Mouse (Mus musculus): ENCODE results near the gene Pak1ip1. TPM values are rescaled to one million over a fixed set of nuclear protein-coding genes. Genes with fewer than 3 reads are reported as not detected.

Pak1ip1 gene
- 76.6 and 81.3 TPM in 2 replicates for polyA plus RNA-seq (2015; fragmentation: Nextera tagmentation; extraction: Ambion mirVana)

DNA sequence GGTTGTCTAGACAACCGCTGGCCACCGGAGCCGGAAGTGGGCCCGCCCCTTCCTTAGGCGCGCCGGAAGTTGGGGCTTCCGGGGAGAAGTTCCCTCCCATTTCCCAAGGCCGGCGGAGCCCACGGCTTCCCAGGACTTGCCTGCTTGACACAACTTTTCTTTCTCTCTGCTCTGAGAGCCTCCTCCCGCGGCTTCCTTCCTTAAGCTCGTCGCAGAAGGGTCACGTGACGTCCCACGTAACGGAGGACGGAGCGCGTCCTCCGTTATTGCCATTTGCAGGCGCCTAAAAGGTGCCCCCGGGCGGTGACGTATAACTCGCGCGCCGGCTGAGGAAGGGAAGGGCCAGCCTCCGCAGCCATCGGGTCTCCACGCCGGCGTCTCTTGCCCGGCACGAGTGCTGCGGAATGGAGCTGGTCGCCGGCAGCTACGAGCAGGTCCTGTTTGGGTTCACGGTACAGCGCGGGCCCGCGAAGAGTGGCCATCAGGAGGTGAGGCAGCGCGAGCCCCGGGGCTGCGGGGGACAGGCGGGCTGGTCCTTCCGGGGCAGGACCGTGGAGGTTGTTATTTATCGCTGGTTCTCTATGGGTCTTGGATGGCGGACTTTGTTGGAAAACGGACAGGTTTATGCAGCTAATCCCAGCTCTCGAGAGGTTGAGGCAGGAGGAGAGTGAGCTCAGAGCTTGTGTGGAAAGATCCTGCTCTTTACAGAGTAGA, at the start of gene Pak1ip1:
Pak1ip1 (plus strand) TSS at position 98 of the 714 bp plus-strand sequence.
- Histone ChIP-seq H3K9me3 (replicated peaks) (no peaks in the 10 kb centered on the region), H3K27me3 (no peaks in the 10 kb centered on the region), H3K9ac (peak within 1 kb of the TSS; percentile 89), H3K4me3 (replicated peaks) (peak within 1 kb of the TSS; percentile 99), H3K4me2 (peak within 1 kb of the TSS; percentile 95), H3K36me3 (peaks cover 31% of the 10 kb centered on the region), H3K27ac (peak within 1 kb of the TSS; percentile 94), H3K4me1 (replicated peaks) (peaks cover 42% of the 10 kb centered on the region)
- DNase-seq (peak; percentile 82), ATAC-seq (ENCODE audit: low read depth) (peak; percentile 89)
- 0% methylated on average over 58 of the region's 58 CpGs for WGBS (ENCODE audit: insufficient replicate concordance)

DNA sequence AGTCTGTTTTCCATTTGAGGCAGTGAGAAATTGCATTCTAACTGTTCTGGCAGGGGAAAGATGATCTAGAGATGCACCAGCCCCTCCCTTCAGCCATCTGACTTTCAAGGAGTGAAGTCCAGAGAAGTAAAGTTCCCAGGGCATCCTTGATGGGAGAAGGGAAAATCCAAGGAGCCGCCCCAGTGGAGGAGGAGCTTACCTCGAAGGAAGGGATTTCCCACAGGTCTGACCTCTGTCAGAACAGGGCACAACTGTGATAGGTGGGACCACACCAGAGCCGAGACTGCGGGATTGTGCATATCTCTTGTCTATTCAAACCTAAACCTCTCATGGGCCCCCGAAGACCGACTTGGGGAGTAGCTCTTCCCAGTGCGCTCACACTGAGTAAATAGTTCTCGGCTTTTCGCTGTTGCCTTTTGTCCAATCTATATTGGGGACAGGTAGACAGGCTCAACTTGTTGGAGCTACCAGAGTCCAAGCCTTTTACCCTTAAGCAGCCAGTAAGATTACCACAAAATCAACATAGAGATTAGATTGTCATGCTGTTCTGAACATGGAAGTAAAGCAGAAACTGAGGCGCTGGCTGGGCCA, 49.3 kb upstream of the Pak1ip1 start:
- Histone ChIP-seq H3K9ac (no peak overlapping the region), H3K4me2 (no peak overlapping the region), H3K36me3 (no peaks in the 10 kb centered on the region), H3K4me1 (replicated peaks) (peaks cover 11% of the 10 kb centered on the region), H3K27ac (no peak overlapping the region), H3K9me3 (replicated peaks) (no peaks in the 10 kb centered on the region), H3K27me3 (no peaks in the 10 kb centered on the region), H3K4me3 (replicated peaks) (no peak overlapping the region)
- ATAC-seq (ENCODE audit: low read depth) (no peak), DNase-seq (no peak)
- 68% methylated on average over 10 of the region's 10 CpGs for WGBS (ENCODE audit: insufficient replicate concordance)

DNA sequence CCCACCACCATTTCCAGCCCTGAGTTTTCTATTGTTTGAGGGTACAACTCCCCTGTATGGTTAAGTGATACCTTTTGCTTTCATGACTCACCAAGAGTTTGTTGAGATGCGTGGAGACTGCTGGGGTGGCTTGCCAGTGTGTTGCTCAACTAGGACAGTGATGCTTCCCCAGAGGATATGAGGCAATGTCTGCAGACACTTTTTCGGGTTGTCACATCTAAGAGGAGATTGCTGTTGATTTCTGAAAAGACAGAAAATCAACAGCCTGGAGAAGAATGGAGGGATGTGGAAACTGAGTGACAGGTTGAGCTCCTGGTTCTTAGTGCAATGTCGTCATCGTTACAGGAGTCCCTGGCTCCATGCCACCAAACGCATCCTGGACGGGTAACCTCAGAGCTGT, 47.6 kb upstream of the Pak1ip1 start:
- DNase-seq (no peak), ATAC-seq (ENCODE audit: low read depth) (no peak)
- no peaks in the 10 kb centered on the region for H3K9me3 ChIP-seq (replicated peaks)
- no peak overlapping the region for H3K4me2 ChIP-seq
- H3K36me3 ChIP-seq: no peaks in the 10 kb centered on the region
- H3K4me1 ChIP-seq (replicated peaks): no peaks in the 10 kb centered on the region
- WGBS (ENCODE audit: insufficient replicate concordance): 66% methylated on average over 6 of the region's 6 CpGs
- no peaks in the 10 kb centered on the region for H3K27me3 ChIP-seq
- H3K27ac ChIP-seq: no peak overlapping the region
- H3K9ac ChIP-seq: no peak overlapping the region
- no peak overlapping the region for H3K4me3 ChIP-seq (replicated peaks)

DNA sequence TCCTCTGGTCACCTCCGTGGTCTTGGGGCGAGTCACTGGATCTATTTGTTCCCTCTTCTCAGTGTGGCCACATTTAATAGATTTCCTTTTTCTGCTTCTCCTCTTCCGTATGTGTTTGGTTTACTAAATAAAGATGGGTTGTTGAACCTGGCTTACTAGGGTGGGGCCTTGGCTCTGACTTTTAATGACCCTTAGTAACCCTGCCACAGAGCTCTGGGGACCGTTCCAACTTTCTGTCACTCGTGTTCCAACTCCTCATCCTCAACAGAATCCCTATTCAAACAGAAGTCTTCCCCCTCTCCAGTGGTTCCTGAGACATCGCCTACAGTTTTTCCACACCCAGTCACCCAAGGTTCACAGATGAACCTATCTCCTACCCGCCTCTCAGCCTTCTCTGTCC, 45.0 kb upstream of the Pak1ip1 start:
- WGBS (ENCODE audit: insufficient replicate concordance): 73% methylated on average over 7 of the region's 7 CpGs
- no peaks in the 10 kb centered on the region for H3K4me1 ChIP-seq (replicated peaks)
- H3K4me2 ChIP-seq: no peak overlapping the region
- H3K9ac ChIP-seq: no peak overlapping the region
- H3K27me3 ChIP-seq: no peaks in the 10 kb centered on the region
- H3K27ac ChIP-seq: no peak overlapping the region
- no peaks in the 10 kb centered on the region for H3K9me3 ChIP-seq (replicated peaks)
- no peak overlapping the region for H3K4me3 ChIP-seq (replicated peaks)
- H3K36me3 ChIP-seq: no peaks in the 10 kb centered on the region
- DNase-seq: no peak
- no peak for ATAC-seq (ENCODE audit: low read depth)

DNA sequence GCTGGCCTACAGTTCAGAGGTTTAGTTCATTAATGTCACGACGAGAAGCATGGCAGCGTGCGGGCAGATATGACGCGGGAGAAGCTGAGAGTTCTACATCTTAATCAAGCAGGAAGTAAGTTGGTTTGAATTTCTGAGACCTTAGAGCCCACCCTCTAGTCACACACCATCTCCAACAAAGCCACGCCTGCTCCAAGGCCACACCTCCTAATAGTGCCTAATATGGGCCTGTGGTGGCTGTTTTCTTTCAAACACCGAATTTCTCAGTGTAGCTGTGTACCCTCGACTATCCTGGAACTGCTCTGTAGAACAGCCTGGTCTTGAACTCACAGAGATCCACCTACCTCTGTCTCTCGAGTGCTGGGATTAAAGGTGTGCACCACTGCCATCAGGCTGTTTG, 33.2 kb upstream of the Pak1ip1 start:
- H3K4me2 ChIP-seq: no peak overlapping the region
- no peaks in the 10 kb centered on the region for H3K9me3 ChIP-seq (replicated peaks)
- no peak overlapping the region for H3K27ac ChIP-seq
- H3K36me3 ChIP-seq: no peaks in the 10 kb centered on the region
- ATAC-seq (ENCODE audit: low read depth) (no peak), DNase-seq (no peak)
- no peaks in the 10 kb centered on the region for H3K27me3 ChIP-seq
- WGBS (ENCODE audit: insufficient replicate concordance): 68% methylated on average over 10 of the region's 10 CpGs
- no peak overlapping the region for H3K4me3 ChIP-seq (replicated peaks)
- no peak overlapping the region for H3K9ac ChIP-seq
- H3K4me1 ChIP-seq (replicated peaks): no peaks in the 10 kb centered on the region

DNA sequence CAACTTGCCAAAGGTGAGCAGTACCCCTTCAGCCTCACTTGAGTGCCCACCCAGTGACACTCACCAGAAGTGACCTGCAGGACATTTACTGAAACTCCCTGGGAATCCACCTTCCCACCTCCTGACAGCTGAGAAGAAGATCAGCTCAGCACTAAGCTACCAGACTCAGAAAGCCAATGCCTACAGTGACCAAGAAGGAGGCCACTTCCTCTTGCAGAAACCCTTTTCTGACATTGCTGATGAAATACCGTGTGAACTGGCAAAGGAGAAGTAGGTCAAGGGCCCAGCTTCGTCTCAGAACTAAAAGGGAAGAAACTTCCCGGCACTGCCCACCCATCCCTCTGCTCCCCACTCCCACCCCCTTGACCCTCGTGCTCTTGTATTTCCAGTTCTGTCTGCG, 32.3 kb upstream of the Pak1ip1 start:
- Histone ChIP-seq H3K4me3 (replicated peaks) (no peak overlapping the region), H3K4me2 (no peak overlapping the region), H3K27ac (no peak overlapping the region), H3K4me1 (replicated peaks) (no peaks in the 10 kb centered on the region), H3K36me3 (no peaks in the 10 kb centered on the region), H3K9ac (no peak overlapping the region), H3K9me3 (replicated peaks) (no peaks in the 10 kb centered on the region), H3K27me3 (no peaks in the 10 kb centered on the region)
- 30% methylated on average over 5 of the region's 5 CpGs for WGBS (ENCODE audit: insufficient replicate concordance)
- 0 out of 2 replicates have a peak, but pooled peaks have one; percentile 23 for ATAC-seq (ENCODE audit: low read depth)
- DNase-seq: no peak

DNA sequence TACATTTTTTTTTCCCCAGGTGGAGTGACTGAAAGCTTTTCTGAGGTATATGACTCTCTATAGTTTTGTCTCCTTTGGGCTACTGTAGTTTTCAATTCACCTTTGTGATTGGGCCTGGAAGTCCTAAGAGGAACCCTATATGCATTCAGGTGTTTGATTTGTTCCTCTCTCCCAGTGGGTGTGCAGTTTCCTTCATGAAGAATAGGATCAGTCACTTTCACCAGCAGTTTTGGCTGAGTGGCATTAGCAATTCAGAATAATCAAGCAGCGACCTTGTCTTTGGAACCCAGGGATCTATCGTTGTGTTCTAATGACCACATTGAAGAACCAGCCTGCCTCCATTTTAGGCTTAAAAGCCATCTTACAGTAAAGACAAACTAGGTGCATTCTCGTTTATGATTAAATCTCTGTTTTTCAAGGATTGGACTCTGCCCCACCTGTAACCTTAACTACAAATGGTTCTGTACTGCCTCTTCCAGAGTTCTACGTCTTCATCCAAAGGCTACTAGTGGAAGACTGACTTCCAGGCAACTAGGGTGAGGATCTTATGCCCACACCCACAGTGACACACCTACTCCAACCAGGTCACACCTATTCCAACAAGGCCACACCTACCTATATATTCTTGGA, 30.9 kb upstream of the Pak1ip1 start:
- no peak for ATAC-seq (ENCODE audit: low read depth)

DNA sequence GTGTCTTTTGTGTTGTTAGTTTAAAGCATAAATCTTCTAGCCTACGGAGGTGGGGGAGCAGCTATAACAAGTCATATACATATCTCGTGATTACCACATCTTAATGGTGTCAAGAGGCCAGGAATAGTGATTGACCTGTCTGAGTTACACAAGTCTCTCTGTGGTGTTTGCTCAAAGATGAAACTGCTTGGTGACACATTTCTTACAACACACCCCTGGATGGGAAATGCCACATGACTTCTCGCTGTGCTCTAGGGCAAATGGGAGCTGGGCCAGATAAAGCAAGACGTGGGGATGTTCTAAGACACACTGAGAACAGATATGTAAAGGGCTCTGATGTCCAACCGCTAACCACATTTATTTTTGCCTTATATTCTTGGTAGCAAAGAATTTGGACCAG, 29.6 kb upstream of the Pak1ip1 start:
- Histone ChIP-seq H3K4me3 (replicated peaks) (no peak overlapping the region), H3K4me1 (replicated peaks) (no peaks in the 10 kb centered on the region), H3K9ac (no peak overlapping the region), H3K27me3 (no peaks in the 10 kb centered on the region), H3K9me3 (replicated peaks) (no peaks in the 10 kb centered on the region), H3K27ac (no peak overlapping the region), H3K4me2 (no peak overlapping the region), H3K36me3 (no peaks in the 10 kb centered on the region)
- ATAC-seq (ENCODE audit: low read depth) (no peak), DNase-seq (no peak)
- WGBS (ENCODE audit: insufficient replicate concordance): 65% methylated on average over 5 of the region's 5 CpGs

More for the DNA sequence above, 30.9 kb upstream of the Pak1ip1 start:
- Histone ChIP-seq H3K4me1 (replicated peaks) (no peaks in the 10 kb centered on the region), H3K4me3 (replicated peaks) (no peak overlapping the region), H3K9me3 (replicated peaks) (no peaks in the 10 kb centered on the region), H3K27ac (no peak overlapping the region), H3K36me3 (no peaks in the 10 kb centered on the region), H3K9ac (no peak overlapping the region), H3K4me2 (no peak overlapping the region), H3K27me3 (no peaks in the 10 kb centered on the region)
- DNase-seq: no peak
- 72% methylated on average over 4 of the region's 4 CpGs for WGBS (ENCODE audit: insufficient replicate concordance)

DNA sequence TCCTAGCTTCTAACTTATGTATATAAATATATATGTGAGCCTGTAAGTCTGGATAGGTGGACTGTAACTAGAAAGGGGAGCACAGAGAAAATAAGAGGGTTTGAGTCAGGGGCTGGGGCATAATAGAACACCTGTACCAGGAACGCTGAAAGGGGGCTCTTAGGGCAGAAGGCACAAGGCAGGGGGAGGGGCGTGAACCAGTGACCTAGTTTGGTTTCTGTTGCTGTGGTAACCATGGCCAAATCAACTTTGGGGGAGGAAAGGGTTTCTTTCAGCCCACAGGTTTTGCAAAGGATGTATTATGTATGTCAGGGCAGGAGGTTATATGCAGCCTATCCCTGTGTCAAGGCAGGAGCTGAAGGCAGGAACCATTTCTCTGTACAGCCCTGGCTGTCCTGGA, 29.0 kb upstream of the Pak1ip1 start:
- Histone ChIP-seq H3K27ac (no peak overlapping the region), H3K4me2 (no peak overlapping the region), H3K4me1 (replicated peaks) (no peaks in the 10 kb centered on the region), H3K9ac (no peak overlapping the region), H3K4me3 (replicated peaks) (no peak overlapping the region), H3K27me3 (no peaks in the 10 kb centered on the region), H3K9me3 (replicated peaks) (no peaks in the 10 kb centered on the region), H3K36me3 (no peaks in the 10 kb centered on the region)
- ATAC-seq (ENCODE audit: low read depth): no peak
- no peak for DNase-seq
- WGBS (ENCODE audit: insufficient replicate concordance): 66% methylated on average over 2 of the region's 2 CpGs

DNA sequence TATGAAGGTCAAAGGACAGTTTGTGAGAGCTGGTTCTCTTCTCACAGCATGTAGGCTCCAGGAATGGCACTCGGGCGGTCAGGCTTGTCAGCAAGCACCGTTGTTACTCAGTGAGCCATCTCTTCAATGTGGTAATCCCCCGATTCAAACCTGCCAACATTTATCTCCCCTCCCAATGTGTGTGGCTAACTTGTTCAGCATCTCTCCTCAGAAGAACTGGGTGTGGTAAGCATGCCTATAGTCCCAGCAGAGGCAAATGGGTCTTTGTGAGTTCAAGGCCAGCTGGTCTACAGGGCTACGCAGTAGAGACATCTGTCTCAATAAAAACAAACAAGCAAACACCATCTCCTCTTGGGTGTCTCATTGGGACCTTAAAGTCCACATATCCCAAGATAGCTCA, 27.8 kb upstream of the Pak1ip1 start:
- Histone ChIP-seq H3K9ac (no peak overlapping the region), H3K4me1 (replicated peaks) (no peaks in the 10 kb centered on the region), H3K27me3 (no peaks in the 10 kb centered on the region), H3K9me3 (replicated peaks) (no peaks in the 10 kb centered on the region), H3K36me3 (no peaks in the 10 kb centered on the region), H3K27ac (no peak overlapping the region), H3K4me2 (no peak overlapping the region), H3K4me3 (replicated peaks) (no peak overlapping the region)
- ATAC-seq (ENCODE audit: low read depth) (no peak), DNase-seq (no peak)
- 73% methylated on average over 5 of the region's 5 CpGs for WGBS (ENCODE audit: insufficient replicate concordance)

DNA sequence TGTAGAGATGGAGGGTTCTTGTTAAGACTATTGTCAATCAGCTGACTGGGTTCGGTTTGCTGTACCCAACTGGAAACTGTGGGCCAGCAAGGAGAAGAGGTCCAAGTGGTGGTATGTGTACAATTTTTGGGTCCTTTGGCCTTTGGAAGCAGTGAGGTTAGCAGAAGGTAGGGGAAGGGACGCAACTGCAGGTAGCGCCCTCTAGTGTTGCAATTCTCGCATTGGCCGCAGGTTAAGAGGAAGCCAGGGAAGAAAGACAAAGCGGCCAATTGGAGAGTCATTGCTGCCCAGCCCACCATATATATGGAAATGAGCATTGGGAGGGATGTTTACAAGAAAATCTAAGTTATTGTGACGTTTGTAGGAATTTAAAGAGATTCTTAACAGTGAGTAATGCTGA, 23.2 kb upstream of the Pak1ip1 start:
- no peaks in the 10 kb centered on the region for H3K36me3 ChIP-seq
- H3K4me1 ChIP-seq (replicated peaks): no peaks in the 10 kb centered on the region
- H3K27ac ChIP-seq: no peak overlapping the region
- H3K27me3 ChIP-seq: no peaks in the 10 kb centered on the region
- no peak overlapping the region for H3K4me3 ChIP-seq (replicated peaks)
- no peak overlapping the region for H3K9ac ChIP-seq
- H3K4me2 ChIP-seq: no peak overlapping the region
- WGBS (ENCODE audit: insufficient replicate concordance): 13% methylated on average over 7 of the region's 7 CpGs
- peak; percentile 30 for DNase-seq
- no peaks in the 10 kb centered on the region for H3K9me3 ChIP-seq (replicated peaks)
- ATAC-seq (ENCODE audit: low read depth): 0 out of 2 replicates have a peak, but pooled peaks have one; percentile 45

Data from liver, embryonic 13.5 days (tissue).